Mouse (Mus musculus) splenic B cell, adult 2 months (primary cell): ENCODE data around the gene Wnk1.

Experiments used
- DNase-seq: peaks from one replicate; pipeline ENCODE4 v3.0.0-alpha.2; 2011; ENCODE audit warnings: low read depth, low spot score
- H3K27me3 ChIP-seq: 2 replicates; pipeline ENCODE4 v1.6.1; 2012; ENCODE audit warnings: mild to moderate bottlenecking, low read length, moderate library complexity, mixed read lengths; ENCODE audit not compliant: control insufficient read depth, poor library complexity, insufficient read depth, severe bottlenecking
- H3K36me3 ChIP-seq: 2 replicates; pipeline ENCODE4 v1.6.1; 2012; ENCODE audit warnings: mild to moderate bottlenecking, low read length, moderate library complexity, mixed read lengths; ENCODE audit not compliant: control insufficient read depth, poor library complexity, insufficient read depth, severe bottlenecking

The Wnk1 gene

GRCm38 (mm10) chr6:120019697-120020096 is 18.8 kb downstream of the Wnk1 start:
- H3K36me3 ChIP-seq, result no peaks in the 10 kb centered on the region

GRCm38 (mm10) chr6:120013125-120013524 is 25.3 kb downstream of the Wnk1 start:
- H3K36me3 ChIP-seq, result no peaks in the 10 kb centered on the region
- no peaks in the 10 kb centered on the region for H3K27me3 ChIP-seq
- no peak for DNase-seq

More at GRCm38 (mm10) chr6:120019697-120020096, 18.8 kb downstream of the Wnk1 start:
- DNase-seq, result no peak
- H3K27me3 ChIP-seq, result no peaks in the 10 kb centered on the region

- H3K27me3 ChIP-seq, result no peaks in the 10 kb centered on the region
- no peak for DNase-seq
- no peaks in the 10 kb centered on the region for H3K36me3 ChIP-seq
Observed at GRCm38 (mm10) chr6:120011440-120011839, 27.0 kb downstream of the Wnk1 start.

- H3K27me3 ChIP-seq, result no peaks in the 10 kb centered on the region
- H3K36me3 ChIP-seq, result no peaks in the 10 kb centered on the region
- DNase-seq, result no peak
Observed at GRCm38 (mm10) chr6:120011001-120011400, 27.5 kb downstream of the Wnk1 start.

- H3K27me3 ChIP-seq, result no peaks in the 10 kb centered on the region
- no peak for DNase-seq
- no peaks in the 10 kb centered on the region for H3K36me3 ChIP-seq
Observed at GRCm38 (mm10) chr6:120010535-120010934, 27.9 kb downstream of the Wnk1 start.

- Histone ChIP-seq H3K36me3 (peaks cover 4% of the 10 kb centered on the region; the same call in 1 of the 2 replicates), H3K27me3 (no peaks in the 10 kb centered on the region)
- DNase-seq, result peak; percentile 84
Observed at GRCm38 (mm10) chr6:120001718-120002117, 36.8 kb downstream of the Wnk1 start.

GRCm38 (mm10) chr6:119996480-119996879 is 42.0 kb downstream of the Wnk1 start:
- no peak for DNase-seq

GRCm38 (mm10) chr6:119924235-119925005 is 114.1 kb downstream of the Wnk1 start:
- DNase-seq, result no peak
- no peaks in the 10 kb centered on the region for H3K27me3 ChIP-seq
- peaks cover 33% of the 10 kb centered on the region for H3K36me3 ChIP-seq

More at GRCm38 (mm10) chr6:119996480-119996879, 42.0 kb downstream of the Wnk1 start:
- H3K27me3 ChIP-seq, result no peaks in the 10 kb centered on the region
- H3K36me3 ChIP-seq, result peaks cover 6% of the 10 kb centered on the region; the same call in 1 of the 2 replicates

GRCm38 (mm10) chr6:119922544-119922943 is 115.9 kb downstream of the Wnk1 start:
- DNase-seq, result no peak
- Histone ChIP-seq H3K27me3 (no peaks in the 10 kb centered on the region), H3K36me3 (peaks cover 31% of the 10 kb centered on the region)

GRCm38 (mm10) chr6:119922136-119922535 is 116.3 kb downstream of the Wnk1 start:
- Histone ChIP-seq H3K36me3 (peaks cover 28% of the 10 kb centered on the region), H3K27me3 (no peaks in the 10 kb centered on the region)
- DNase-seq, result no peak

- H3K36me3 ChIP-seq, result peaks cover 7% of the 10 kb centered on the region
- no peaks in the 10 kb centered on the region for H3K27me3 ChIP-seq
- DNase-seq, result peak; percentile 55
Observed at GRCm38 (mm10) chr6:119918561-119919181, 119.8 kb downstream of the Wnk1 start.

GRCm38 (mm10) chr6:119915710-119916109 is 122.8 kb downstream of the Wnk1 start:
- H3K27me3 ChIP-seq, result no peaks in the 10 kb centered on the region
- no peak for DNase-seq
- peaks cover 3% of the 10 kb centered on the region for H3K36me3 ChIP-seq

GRCm38 (mm10) chr6:119912046-119912445 is 126.4 kb downstream of the Wnk1 start:
- Histone ChIP-seq H3K27me3 (no peaks in the 10 kb centered on the region), H3K36me3 (no peaks in the 10 kb centered on the region)
- DNase-seq, result peak; percentile 57

GRCm38 (mm10) chr6:119905461-119905860 is 133.0 kb downstream of the Wnk1 start:
- H3K36me3 ChIP-seq, result no peaks in the 10 kb centered on the region; the same call in 1 of the 2 replicates
- DNase-seq, result no peak
- H3K27me3 ChIP-seq, result no peaks in the 10 kb centered on the region

GRCm38 (mm10) chr6:119903081-119903789 is 135.2 kb downstream of the Wnk1 start:
- no peaks in the 10 kb centered on the region for H3K27me3 ChIP-seq
- DNase-seq, result no peak

More at GRCm38 (mm10) chr6:119903081-119903789, 135.2 kb downstream of the Wnk1 start:
- H3K36me3 ChIP-seq, result no peaks in the 10 kb centered on the region; the same call in 1 of the 2 replicates
